Mouse (Mus musculus) brain, embryonic 14.5 days (tissue): Measurements from ENCODE around the gene Zfpm1.

Source experiments
- CTCF ChIP-seq: fragments of 200-500 bp; IDR thresholded peaks from 2 replicates; pipeline ENCODE4 v1.5.1; 2012; ENCODE audit warnings: inconsistent platforms, mild to moderate bottlenecking, moderate library complexity, borderline replicate concordance; ENCODE audit not compliant: insufficient read depth, insufficient read length; ENCODE audit errors: extremely low read depth
- POLR2A ChIP-seq: fragments of 200-500 bp; IDR thresholded peaks from 2 replicates; pipeline ENCODE4 v1.6.1; 2012; ENCODE audit warnings: mild to moderate bottlenecking, inconsistent platforms, borderline replicate concordance; ENCODE audit not compliant: poor library complexity, insufficient read depth, insufficient read length, severe bottlenecking; ENCODE audit errors: extremely low read depth

DNA sequence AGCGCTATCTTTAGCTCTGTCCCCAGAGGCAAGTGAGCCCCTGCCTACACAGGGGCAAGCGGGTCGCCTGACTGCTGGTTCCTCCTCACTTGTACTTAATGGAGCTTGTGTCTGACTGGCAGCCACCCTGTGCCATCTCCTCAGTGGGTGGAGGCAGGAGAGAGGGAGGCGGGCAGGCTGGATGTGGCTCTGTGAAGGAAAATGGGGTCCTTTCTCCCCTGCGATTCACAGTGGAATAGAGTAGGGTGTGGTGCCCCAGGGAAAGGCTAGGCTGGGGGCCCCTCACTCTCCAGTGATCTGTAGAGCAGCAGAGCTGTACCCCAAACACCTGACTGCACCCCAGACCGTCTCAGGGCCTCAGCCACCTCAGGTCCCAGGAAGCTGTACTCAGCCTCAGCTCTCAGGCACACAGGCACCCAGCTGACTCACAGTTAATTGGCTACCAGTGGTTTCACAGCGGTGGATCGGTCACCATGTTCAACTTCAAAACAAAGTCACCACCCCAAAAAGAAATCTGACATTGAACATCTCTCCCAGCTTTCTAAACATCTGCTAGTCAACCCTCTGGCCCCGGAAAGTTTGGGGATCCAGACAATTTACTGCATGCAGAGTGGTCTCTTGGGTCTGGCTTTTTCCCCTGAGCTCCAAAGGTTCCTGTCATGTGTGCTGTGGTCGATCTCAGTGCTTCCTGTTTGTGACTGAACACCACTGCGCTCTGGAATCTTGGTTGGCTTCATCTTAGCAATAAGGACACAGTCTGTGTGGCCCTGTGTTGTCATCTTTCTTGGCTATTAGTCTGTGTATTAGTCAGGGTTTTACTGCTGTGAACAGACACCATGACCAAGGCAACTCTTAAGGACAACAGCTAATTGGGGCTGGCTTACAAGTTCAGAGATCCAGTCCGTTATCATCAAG, 63.5 kb downstream of the Zfpm1 start:
- no peak for TF ChIP-seq POLR2A
- no peak for TF ChIP-seq CTCF
